Mouse (Mus musculus) midbrain, postnatal 0 days (tissue): Measurements from ENCODE around the gene Ncam1. TPM values are rescaled to one million over a fixed set of nuclear protein-coding genes. Genes with fewer than 3 reads are reported as not detected.

Source experiments
- ATAC-seq: fragments of 200-750 bp; cut with Nextera tagmentation; 2 replicates; pipeline ENCODE4 v1.8.0; 2017; ENCODE audit warnings: moderate number of reproducible peaks, mild to moderate bottlenecking, moderate TSS enrichment, moderate library complexity; ENCODE audit not compliant: low FRiP score
- DNase-seq: peaks from one replicate; pipeline ENCODE4 v3.0.0-alpha.2; 2015; ENCODE audit warnings: low spot score
- H3K27ac ChIP-seq: fragments of 300-500 bp; sonication (generic); 2 replicates; pipeline ENCODE4 v1.5.1; 2014; ENCODE audit warnings: low read depth, mild to moderate bottlenecking, low read length, mixed read lengths
- H3K27me3 ChIP-seq: fragments of 300-500 bp; sonication (generic); 2 replicates; pipeline ENCODE4 v1.6.1; 2014; ENCODE audit warnings: low read length, control low read depth, mixed read lengths; ENCODE audit not compliant: insufficient read depth
- H3K36me3 ChIP-seq: fragments of 300-500 bp; sonication (generic); 2 replicates; pipeline ENCODE4 v1.6.1; 2014; ENCODE audit warnings: low read length, control low read depth, mixed read lengths; ENCODE audit not compliant: insufficient read depth
- H3K4me1 ChIP-seq: fragments of 300-500 bp; sonication (generic); 2 replicates; pipeline ENCODE4 v1.6.1; 2014; ENCODE audit warnings: mild to moderate bottlenecking, control low read depth, antibody characterized with exemption, low read length, mixed read lengths; ENCODE audit not compliant: insufficient read depth
- H3K4me2 ChIP-seq: fragments of 300-500 bp; sonication (generic); 2 replicates; pipeline ENCODE4 v1.6.1; 2014; ENCODE audit warnings: low read depth, mild to moderate bottlenecking, low read length, mixed read lengths; ENCODE audit not compliant: poor library complexity, severe bottlenecking
- H3K4me3 ChIP-seq: fragments of 300-500 bp; sonication (generic); 2 replicates; pipeline ENCODE4 v1.5.1; 2014; ENCODE audit warnings: low read depth, mild to moderate bottlenecking, low read length, moderate library complexity
- H3K9ac ChIP-seq: fragments of 300-500 bp; sonication (generic); replicated peaks from 2 replicates; pipeline ENCODE4 v1.6.1; 2014; ENCODE audit warnings: mild to moderate bottlenecking, low read length, moderate library complexity, mixed read lengths; ENCODE audit not compliant: poor library complexity, severe bottlenecking
- H3K9me3 ChIP-seq: fragments of 300-500 bp; sonication (generic); 2 replicates; pipeline ENCODE4 v1.6.1; 2016; ENCODE audit warnings: low read length, control low read depth
- CTCF ChIP-seq: IDR thresholded peaks from 2 replicates; pipeline ENCODE4 v1.5.1; 2016; ENCODE audit warnings: antibody characterized with exemption, mild to moderate bottlenecking
- WGBS: fragments of 180-500 bp; shearing (Covaris S2); extraction: QIAGEN DNeasy Blood & Tissue Kit; methylation state at CpG from one replicate; pipeline ENCODE4 v1.1.7; 2014; 5-methylcytosine and 5-hydroxymethylcytosine counted together
- polyA plus RNA-seq: library from polyadenylated mRNA; unstranded; fragments of >200 nt; fragmentation: Nextera tagmentation; extraction: Ambion mirVana; gene quantifications from 2 replicates; pipeline ENCODE4 v1.2.1, GENCODE M21; 2015
- total RNA-seq: library from RNA; depleted of rRNA; stranded (reverse); fragments of >200 nt; gene quantifications from 2 replicates; pipeline ENCODE4 v1.2.3, GENCODE M21; 2014

The Ncam1 gene
- total and polyA plus RNA-seq, 2 experiments from 2014 or later, result 603 to 685 TPM

DNA sequence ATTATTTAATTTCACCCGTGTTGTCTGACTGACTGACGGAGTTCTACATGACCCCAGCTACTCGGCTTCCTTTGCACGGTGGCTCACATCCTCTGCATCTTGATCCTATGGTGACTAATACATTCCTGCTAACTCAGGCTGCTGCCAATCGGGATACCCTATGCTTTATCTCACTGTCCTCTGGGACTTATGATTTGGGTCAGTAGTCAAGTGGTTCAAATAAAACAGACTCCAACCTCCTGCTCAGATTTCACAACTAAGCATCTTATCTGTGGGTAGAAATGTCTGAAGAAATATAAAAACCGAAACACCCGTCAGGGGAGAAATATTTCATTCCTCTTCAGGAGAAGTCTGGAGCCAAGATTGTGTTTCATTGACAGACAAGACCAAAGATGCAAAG, 265.3 kb downstream of the Ncam1 start:
- ATAC-seq, result no peak
- no peaks in the 10 kb centered on the region for H3K9me3 ChIP-seq
- no peaks in the 10 kb centered on the region for H3K27me3 ChIP-seq
- H3K4me2 ChIP-seq, result no peak overlapping the region
- TF ChIP-seq CTCF, result no peak
- no peak overlapping the region for H3K9ac ChIP-seq
- peaks cover 19% of the 10 kb centered on the region; the same call in 1 of the 2 replicates for H3K36me3 ChIP-seq
- DNase-seq, result no peak
- 65% methylated on average over 7 of the region's 7 CpGs for WGBS
- H3K27ac ChIP-seq, result no peak overlapping the region
- H3K4me3 ChIP-seq, result no peak overlapping the region
- no peaks in the 10 kb centered on the region for H3K4me1 ChIP-seq

GRCm38 (mm10) chr9:49531833-49532232, 266.9 kb downstream of the Ncam1 start:
- H3K36me3 ChIP-seq, result peaks cover 21% of the 10 kb centered on the region; the same call in 1 of the 2 replicates
- H3K27me3 ChIP-seq, result no peaks in the 10 kb centered on the region
- no peak for ATAC-seq
- DNase-seq, result no peak
- H3K4me3 ChIP-seq, result no peak overlapping the region
- 86% methylated on average over 6 of the region's 6 CpGs for WGBS
- no peak overlapping the region for H3K4me2 ChIP-seq
- TF ChIP-seq CTCF, result no peak
- no peaks in the 10 kb centered on the region for H3K9me3 ChIP-seq
- H3K27ac ChIP-seq, result no peak overlapping the region
- H3K9ac ChIP-seq, result no peak overlapping the region
- no peaks in the 10 kb centered on the region for H3K4me1 ChIP-seq

GRCm38 (mm10) chr9:49531257-49531656, 267.5 kb downstream of the Ncam1 start:
- H3K9me3 ChIP-seq, result no peaks in the 10 kb centered on the region
- H3K27ac ChIP-seq, result no peak overlapping the region
- no peaks in the 10 kb centered on the region for H3K4me1 ChIP-seq
- H3K9ac ChIP-seq, result no peak overlapping the region
- no peak overlapping the region for H3K4me3 ChIP-seq
- no peaks in the 10 kb centered on the region for H3K27me3 ChIP-seq
- 65% methylated on average over 7 of the region's 7 CpGs for WGBS
- ATAC-seq (no peak), DNase-seq (no peak)
- no peak overlapping the region for H3K4me2 ChIP-seq
- no peak for TF ChIP-seq CTCF
- H3K36me3 ChIP-seq, result peaks cover 18% of the 10 kb centered on the region; the same call in 1 of the 2 replicates

GRCm38 (mm10) chr9:49530739-49531138, 268.0 kb downstream of the Ncam1 start:
- no peak for DNase-seq
- ATAC-seq, result no peak
- TF ChIP-seq CTCF, result no peak
- peaks cover 18% of the 10 kb centered on the region; the same call in 1 of the 2 replicates for H3K36me3 ChIP-seq
- no peak overlapping the region for H3K27ac ChIP-seq
- H3K4me3 ChIP-seq, result no peak overlapping the region
- H3K4me1 ChIP-seq, result no peaks in the 10 kb centered on the region
- no peaks in the 10 kb centered on the region for H3K27me3 ChIP-seq
- H3K9me3 ChIP-seq, result no peaks in the 10 kb centered on the region
- H3K9ac ChIP-seq, result no peak overlapping the region
- no peak overlapping the region for H3K4me2 ChIP-seq
- 58% methylated on average over 4 of the region's 4 CpGs for whole genome bisulfite sequencing

DNA sequence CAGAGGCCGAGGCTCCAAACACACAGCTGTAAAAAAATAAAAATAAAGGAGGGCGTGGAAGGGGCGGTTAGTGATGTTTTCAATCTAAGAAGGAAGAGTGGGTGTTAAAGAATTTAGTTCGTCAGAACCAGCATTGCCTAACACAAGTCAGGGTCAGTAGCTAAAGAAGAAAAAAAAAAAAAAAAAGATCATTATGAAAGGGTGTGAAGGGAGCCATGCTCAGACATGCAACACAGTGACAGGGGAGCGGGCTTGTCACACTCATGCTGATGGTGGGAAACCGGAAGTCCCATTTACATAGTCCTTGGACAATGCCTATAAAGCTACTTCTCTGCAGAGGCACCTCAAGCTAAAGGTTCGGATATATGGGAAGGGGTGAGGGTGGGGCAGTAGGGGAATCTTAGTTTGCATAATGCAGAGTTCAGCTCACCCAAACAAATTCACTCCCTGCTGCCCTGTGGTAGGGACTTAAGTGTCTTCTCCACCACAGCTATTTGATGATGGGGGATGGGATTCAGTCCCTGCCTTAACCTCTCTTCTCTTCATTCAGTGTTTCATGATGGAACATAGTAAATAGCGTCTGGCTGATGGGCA, 269.3 kb downstream of the Ncam1 start:
- Histone ChIP-seq H3K27ac (no peak overlapping the region), H3K4me2 (no peak overlapping the region), H3K9me3 (no peaks in the 10 kb centered on the region), H3K4me3 (no peak overlapping the region), H3K27me3 (no peaks in the 10 kb centered on the region), H3K4me1 (no peaks in the 10 kb centered on the region), H3K9ac (no peak overlapping the region), H3K36me3 (peaks cover 21% of the 10 kb centered on the region; the same call in 1 of the 2 replicates)
- 72% methylated on average over 8 of the region's 8 CpGs for WGBS
- DNase-seq (no peak), ATAC-seq (no peak)
- no peak for TF ChIP-seq CTCF

- H3K4me2 ChIP-seq, result no peak overlapping the region
- TF ChIP-seq CTCF, result peak; percentile 77
- no peak overlapping the region for H3K4me3 ChIP-seq
- no peaks in the 10 kb centered on the region for H3K4me1 ChIP-seq
- ATAC-seq, result no peak
- peak; percentile 69 for DNase-seq
- no peaks in the 10 kb centered on the region for H3K9me3 ChIP-seq
- H3K36me3 ChIP-seq, result peaks cover 22% of the 10 kb centered on the region
- H3K27ac ChIP-seq, result no peak overlapping the region
- H3K27me3 ChIP-seq, result no peaks in the 10 kb centered on the region
- no peak overlapping the region for H3K9ac ChIP-seq
- WGBS, result 48% methylated on average over 10 of the region's 10 CpGs
Measured at GRCm38 (mm10) chr9:49528943-49529342, 269.8 kb downstream of the Ncam1 start.
